Mouse (Mus musculus) embryonic facial prominence, embryonic 15.5 days (tissue): ENCODE data around the gene Doc2b. TPM values are rescaled to one million over a fixed set of nuclear protein-coding genes. Genes with fewer than 3 reads are reported as not detected.
A peak's percentile ranks its signal among the peaks of the same experiment; 100 is the strongest.

Experiments used
- ATAC-seq: fragments of 200-750 bp; cut with Nextera tagmentation; 2 replicates; pipeline ENCODE4 v1.8.0; 2017; ENCODE audit warnings: low read depth, moderate TSS enrichment; ENCODE audit not compliant: insufficient number of reproducible peaks, low FRiP score, low TSS enrichment
- H3K27ac ChIP-seq: fragments of 300-500 bp; sonication (generic); replicated peaks from 2 replicates; pipeline ENCODE4 v1.5.1; 2015; ENCODE audit warnings: mild to moderate bottlenecking, inconsistent platforms
- H3K27me3 ChIP-seq: fragments of 300-500 bp; sonication (generic); 2 replicates; pipeline ENCODE4 v1.6.1; 2015; ENCODE audit warnings: inconsistent platforms
- H3K36me3 ChIP-seq: fragments of 300-500 bp; sonication (generic); 2 replicates; pipeline ENCODE4 v1.6.1; 2015; ENCODE audit warnings: mild to moderate bottlenecking, inconsistent platforms
- H3K4me1 ChIP-seq: fragments of 300-500 bp; sonication (generic); 2 replicates; pipeline ENCODE4 v1.6.1; 2015; ENCODE audit warnings: inconsistent platforms
- H3K4me2 ChIP-seq: fragments of 300-500 bp; sonication (generic); replicated peaks from 2 replicates; pipeline ENCODE4 v1.6.1; 2015; ENCODE audit warnings: mild to moderate bottlenecking, inconsistent platforms
- H3K4me3 ChIP-seq: fragments of 300-500 bp; sonication (generic); replicated peaks from 2 replicates; pipeline ENCODE4 v1.5.1; 2015; ENCODE audit warnings: mild to moderate bottlenecking, inconsistent platforms
- H3K9ac ChIP-seq: fragments of 300-500 bp; sonication (generic); 2 replicates; pipeline ENCODE4 v1.6.1; 2015; ENCODE audit warnings: inconsistent platforms
- H3K9me3 ChIP-seq: fragments of 300-500 bp; sonication (generic); replicated peaks from 2 replicates; pipeline ENCODE4 v1.6.1; 2016; ENCODE audit warnings: inconsistent platforms
- WGBS: fragments of 180-500 bp; shearing (Covaris S2); methylation state at CpG from one replicate; pipeline ENCODE4 v1.1.7; 2015; 5-methylcytosine and 5-hydroxymethylcytosine counted together
- polyA plus RNA-seq: library from polyadenylated mRNA; unstranded; fragments of >200 nt; fragmentation: Nextera tagmentation; extraction: Ambion mirVana; gene quantifications from 2 replicates; pipeline ENCODE4 v1.2.1, GENCODE M21; 2015

Gene Doc2b
- polyA plus RNA-seq, 1 experiment from 2014 or later, result 1.2 TPM

- 74% methylated on average over 8 of the region's 8 CpGs for WGBS
- no peak for ATAC-seq
- Histone ChIP-seq H3K4me2 (no peak overlapping the region), H3K9ac (no peak overlapping the region), H3K27ac (no peak overlapping the region), H3K36me3 (no peaks in the 10 kb centered on the region), H3K4me1 (no peaks in the 10 kb centered on the region), H3K4me3 (no peak overlapping the region), H3K27me3 (no peaks in the 10 kb centered on the region), H3K9me3 (no peaks in the 10 kb centered on the region)
These were observed 10.0 kb downstream of the Doc2b start for GRCm38 (mm10) chr11:75785897-75786296.

- no peak overlapping the region for H3K4me3 ChIP-seq
- no peak for ATAC-seq
- no peaks in the 10 kb centered on the region; the same call in 1 of the 2 replicates for H3K36me3 ChIP-seq
- no peak overlapping the region for H3K4me2 ChIP-seq
- no peaks in the 10 kb centered on the region for H3K27me3 ChIP-seq
- H3K9ac ChIP-seq, result no peak overlapping the region
- WGBS, result 76% methylated on average over 5 of the region's 5 CpGs
- H3K9me3 ChIP-seq, result no peaks in the 10 kb centered on the region
- no peaks in the 10 kb centered on the region for H3K4me1 ChIP-seq
- no peak overlapping the region for H3K27ac ChIP-seq
These were observed 12.1 kb downstream of the Doc2b start for GRCm38 (mm10) chr11:75783799-75784198.

- Histone ChIP-seq H3K27ac (no peak overlapping the region), H3K36me3 (peaks cover 4% of the 10 kb centered on the region; the same call in 1 of the 2 replicates), H3K27me3 (no peaks in the 10 kb centered on the region), H3K9ac (no peak overlapping the region), H3K4me3 (no peak overlapping the region), H3K4me2 (no peak overlapping the region), H3K4me1 (no peaks in the 10 kb centered on the region), H3K9me3 (no peaks in the 10 kb centered on the region)
- 22% methylated on average over 6 of the region's 6 CpGs for WGBS
- ATAC-seq, result peak; percentile 17; the same call in 1 of the 2 replicates
These were observed 13.9 kb downstream of the Doc2b start for GRCm38 (mm10) chr11:75781919-75782318.

- no peaks in the 10 kb centered on the region for H3K9me3 ChIP-seq
- no peak overlapping the region for H3K4me3 ChIP-seq
- H3K27ac ChIP-seq, result no peak overlapping the region
- no peak overlapping the region for H3K9ac ChIP-seq
- no peaks in the 10 kb centered on the region for H3K4me1 ChIP-seq
- H3K27me3 ChIP-seq, result no peaks in the 10 kb centered on the region
- H3K36me3 ChIP-seq, result peaks cover 12% of the 10 kb centered on the region
- WGBS, result 92% methylated on average over 1 of the region's 1 CpGs
- no peak overlapping the region for H3K4me2 ChIP-seq
- no peak for ATAC-seq
These were observed 19.9 kb downstream of the Doc2b start for GRCm38 (mm10) chr11:75775919-75776318.

GRCm38 (mm10) chr11:75772562-75772961 is 23.3 kb downstream of the Doc2b start:
- WGBS, result 85% methylated on average over 5 of the region's 5 CpGs
- ATAC-seq, result no peak

GRCm38 (mm10) chr11:75769206-75769605 is 26.6 kb downstream of the Doc2b start:
- Histone ChIP-seq H3K9ac (no peak overlapping the region), H3K27me3 (no peaks in the 10 kb centered on the region), H3K4me1 (0 out of 2 replicates have a peak, but pooled peaks cover 7% of the 10 kb centered on the region), H3K9me3 (no peaks in the 10 kb centered on the region), H3K27ac (0 out of 2 replicates have a peak overlapping the region, but pooled peaks have one; percentile 45), H3K4me2 (peak overlapping the region; percentile 54), H3K4me3 (peak overlapping the region; percentile 25), H3K36me3 (peaks cover 31% of the 10 kb centered on the region)
- peak; percentile 86 for ATAC-seq
- WGBS, result 2% methylated on average over 23 of the region's 23 CpGs

More at GRCm38 (mm10) chr11:75772562-75772961, 23.3 kb downstream of the Doc2b start:
- Histone ChIP-seq H3K9me3 (no peaks in the 10 kb centered on the region), H3K9ac (no peak overlapping the region), H3K4me2 (no peak overlapping the region), H3K4me1 (0 out of 2 replicates have a peak, but pooled peaks cover 7% of the 10 kb centered on the region), H3K27me3 (no peaks in the 10 kb centered on the region), H3K36me3 (peaks cover 12% of the 10 kb centered on the region; the same call in 1 of the 2 replicates), H3K27ac (no peak overlapping the region), H3K4me3 (no peak overlapping the region)

GRCm38 (mm10) chr11:75768091-75768989 is 27.5 kb downstream of the Doc2b start:
- H3K4me1 ChIP-seq, result 0 out of 2 replicates have a peak, but pooled peaks cover 7% of the 10 kb centered on the region

GRCm38 (mm10) chr11:75767014-75767413 is 28.8 kb downstream of the Doc2b start:
- WGBS, result 56% methylated on average over 2 of the region's 2 CpGs
- Histone ChIP-seq H3K27ac (0 out of 2 replicates have a peak overlapping the region, but pooled peaks have one; percentile 24), H3K36me3 (peaks cover 37% of the 10 kb centered on the region), H3K9ac (no peak overlapping the region), H3K4me1 (0 out of 2 replicates have a peak, but pooled peaks cover 7% of the 10 kb centered on the region), H3K4me3 (no peak overlapping the region), H3K27me3 (no peaks in the 10 kb centered on the region), H3K4me2 (no peak overlapping the region), H3K9me3 (no peaks in the 10 kb centered on the region)
- no peak for ATAC-seq

More at GRCm38 (mm10) chr11:75768091-75768989, 27.5 kb downstream of the Doc2b start:
- peak overlapping the region; percentile 54 for H3K4me2 ChIP-seq
- H3K9me3 ChIP-seq, result no peaks in the 10 kb centered on the region
- no peaks in the 10 kb centered on the region for H3K27me3 ChIP-seq
- no peak overlapping the region for H3K9ac ChIP-seq
- H3K27ac ChIP-seq, result peak overlapping the region; percentile 45; the same call in 1 of the 2 replicates
- H3K4me3 ChIP-seq, result no peak overlapping the region
- 49% methylated on average over 6 of the region's 6 CpGs for WGBS
- ATAC-seq, result no peak
- peaks cover 34% of the 10 kb centered on the region for H3K36me3 ChIP-seq

GRCm38 (mm10) chr11:75765161-75765560 is 30.7 kb downstream of the Doc2b start:
- H3K27me3 ChIP-seq, result no peaks in the 10 kb centered on the region
- no peak overlapping the region for H3K9ac ChIP-seq
- H3K4me1 ChIP-seq, result 0 out of 2 replicates have a peak, but pooled peaks cover 7% of the 10 kb centered on the region
- H3K4me3 ChIP-seq, result no peak overlapping the region
- 79% methylated on average over 8 of the region's 8 CpGs for WGBS
- no peak overlapping the region for H3K4me2 ChIP-seq
- H3K36me3 ChIP-seq, result peaks cover 50% of the 10 kb centered on the region
- ATAC-seq, result no peak
- no peaks in the 10 kb centered on the region for H3K9me3 ChIP-seq
- H3K27ac ChIP-seq, result no peak overlapping the region

- Histone ChIP-seq H3K36me3 (peaks cover 55% of the 10 kb centered on the region), H3K4me2 (no peak overlapping the region)
- 86% methylated on average over 4 of the region's 4 CpGs for WGBS
These were observed 31.3 kb downstream of the Doc2b start for GRCm38 (mm10) chr11:75764521-75765023.

GRCm38 (mm10) chr11:75762708-75763107 is 33.1 kb downstream of the Doc2b start:
- Histone ChIP-seq H3K4me3 (no peak overlapping the region), H3K4me2 (no peak overlapping the region), H3K27ac (no peak overlapping the region), H3K36me3 (peaks cover 70% of the 10 kb centered on the region), H3K27me3 (no peaks in the 10 kb centered on the region), H3K4me1 (no peaks in the 10 kb centered on the region), H3K9ac (no peak overlapping the region), H3K9me3 (no peaks in the 10 kb centered on the region)
- WGBS, result 72% methylated on average over 2 of the region's 2 CpGs
- no peak for ATAC-seq

More at GRCm38 (mm10) chr11:75764521-75765023, 31.3 kb downstream of the Doc2b start:
- no peak for ATAC-seq
- 0 out of 2 replicates have a peak, but pooled peaks cover 7% of the 10 kb centered on the region for H3K4me1 ChIP-seq
- H3K9me3 ChIP-seq, result no peaks in the 10 kb centered on the region
- no peak overlapping the region for H3K9ac ChIP-seq
- no peaks in the 10 kb centered on the region for H3K27me3 ChIP-seq
- no peak overlapping the region for H3K27ac ChIP-seq
- H3K4me3 ChIP-seq, result no peak overlapping the region
